Comparison of ENCODE assay signal across 8 mouse cellular contexts in genomic region chr11:4972967-4973870, GRCm38 (mm10). TPM values are rescaled to one million over a fixed set of nuclear protein-coding genes. Genes with fewer than 3 reads are reported as not detected.
DNase-seq lines count a peak whose midpoint lies in the region; ATAC-seq and TF ChIP-seq lines count a peak whose summit lies in the region.

No protein-coding gene starts in this region.

- no peaks in the 10 kb centered on the region for H3K27me3 ChIP-seq in stomach, embryonic 14.5 days (ENCODE audit: control insufficient read depth, insufficient read depth, low read length)

- DNase-seq in kidney, adult 18-20 months, result peak; percentile 66
- DNase-seq in kidney, adult 11 months, result no peak
- peak; percentile 78 for DNase-seq in R1 (ENCODE audit: low read depth, low spot score)
- DNase-seq in heart, postnatal 4 days, result peak; percentile 61
- peak; percentile 46 to 56 for DNase-seq in left cerebral cortex, postnatal 10 days (ENCODE audit: extremely low spot score in 1 of 2, low spot score in 2 of 2)

- no peak overlapping the region for H3K9ac ChIP-seq in stomach, embryonic 14.5 days (replicated peaks; ENCODE audit: low read depth, low read length)

- no peak overlapping the region for H3K4me2 ChIP-seq in stomach, embryonic 14.5 days (replicated peaks; ENCODE audit: low read depth, low read length)

- H3K27ac ChIP-seq in cortical plate, adult 2 months (ENCODE audit: insufficient read depth, low read length), result no peak overlapping the region
- no peak overlapping the region for H3K27ac ChIP-seq in stomach, embryonic 14.5 days (ENCODE audit: low read length)

- peak; percentile 89 for TF ChIP-seq CTCF in cortical plate, adult 2 months (IDR thresholded peaks at IDR 0.05; ENCODE audit: extremely low read depth, insufficient read depth, low read length)

- TF ChIP-seq POLR2A in cortical plate, adult 2 months (IDR thresholded peaks at IDR 0.05; ENCODE audit: extremely low read depth, insufficient read depth, low read length), result no peak

- no peak overlapping the region for H3K4me3 ChIP-seq in cortical plate, adult 2 months (ENCODE audit: insufficient read depth, low read length)
- H3K4me3 ChIP-seq in stomach, embryonic 14.5 days (ENCODE audit: low read depth, low read length), result no peak overlapping the region

- ATAC-seq in megakaryocyte-erythroid progenitor cell, adult 5-6 weeks (replicated peaks; ENCODE audit: low FRiP score, low TSS enrichment, poor library complexity, severe bottlenecking), result peak; percentile 86
- 0 out of 2 replicates have a peak, but pooled peaks have one; percentile 33 for ATAC-seq in stomach, embryonic 14.5 days (ENCODE audit: insufficient number of reproducible peaks, insufficient read depth, low FRiP score, low read depth)

- no peaks in the 10 kb centered on the region for H3K36me3 ChIP-seq in stomach, embryonic 14.5 days (ENCODE audit: control insufficient read depth, insufficient read depth, low read length)

- WGBS in stomach, embryonic 14.5 days, result 60% methylated on average over 13 of the region's 13 CpGs

- no peaks in the 10 kb centered on the region for H3K9me3 ChIP-seq in stomach, embryonic 14.5 days (ENCODE audit: control insufficient read depth, low read depth, low read length)

- intact Hi-C loops in left cerebral cortex, postnatal 10 days (cut with DNase I), result no loop called here

- H3K4me1 ChIP-seq in cortical plate, adult 2 months (ENCODE audit: control insufficient read depth, insufficient read depth, low read length), result no peaks in the 10 kb centered on the region
- no peaks in the 10 kb centered on the region for H3K4me1 ChIP-seq in stomach, embryonic 14.5 days (ENCODE audit: control insufficient read depth, insufficient read depth, low read length)

RNA-seq across cellular contexts. Expression of gene Ap1b1, which starts 13.4 kb away (rescaled TPM):
- polyA plus RNA-seq in cortical plate, adult 2 months (2012; rRNA removed), result 162 and 169 TPM in 2 replicates
- total RNA-seq in heart, postnatal 4 days (2021), result 10 to 100 TPM; 45.6 to 45.7 TPM
- total RNA-seq in left cerebral cortex, postnatal 10 days (2021), result 100 to 1,000 TPM; 118 to 134 TPM
- 136 and 160 TPM in 2 replicates for total RNA-seq in megakaryocyte-erythroid progenitor cell, adult 5-6 weeks (2014; fragmentation: Nextera tagmentation)
- 116 and 165 TPM in 2 replicates for total RNA-seq in megakaryocyte-erythroid progenitor cell, adult 5-6 weeks (2017)
- polyA plus RNA-seq in stomach, embryonic 14.5 days (2014; fragmentation: Nextera tagmentation; extraction: Ambion mirVana), result 53.8 and 54.2 TPM in 2 replicates

RNA-seq across cellular contexts. Expression of gene Nefh, which starts 25.4 kb away (rescaled TPM):
- 33.5 and 35.3 TPM in 2 replicates for polyA plus RNA-seq in cortical plate, adult 2 months (2012; rRNA removed)
- total RNA-seq in heart, postnatal 4 days (2021), result not detected
- total RNA-seq in left cerebral cortex, postnatal 10 days (2021), result 10 to 100 TPM; 24.5 to 24.6 TPM
- total RNA-seq in megakaryocyte-erythroid progenitor cell, adult 5-6 weeks (2014; fragmentation: Nextera tagmentation), result 21.1 and 23.4 TPM in 2 replicates
- 30.0 and 43.5 TPM in 2 replicates for total RNA-seq in megakaryocyte-erythroid progenitor cell, adult 5-6 weeks (2017)
- 0.78 and 0.88 TPM in 2 replicates for polyA plus RNA-seq in stomach, embryonic 14.5 days (2014; fragmentation: Nextera tagmentation; extraction: Ambion mirVana)

Comparison
In these comparisons a context has a peak if more than half of its experiments do, and no peak if none do; other contexts are left out.
1. RNA of gene Nefh, which starts 25.4 kb away (total RNA-seq): 21.1 to 43.5 TPM in megakaryocyte-erythroid progenitor cell, adult 5-6 weeks and 24.5 to 24.6 TPM in left cerebral cortex, postnatal 10 days; not detected in heart, postnatal 4 days; every median in the first group is over 10 times any median in the second.